Mouse (Mus musculus) left cerebral cortex, postnatal 4 days (tissue): ENCODE measurements at regions not wholly inside any gene's neighbourhood (a gene's known extent, or its start where the extent isn't known, plus 50 kb on each side); places are given as distances from the start of the nearest gene placed in this dataset.
"Not testable (repeated sequence)": the region's sequence is repeated elsewhere in the genome, so short reads cannot be mapped to it uniquely, and the experiment has no call there.

Experiments used
- DNase-seq: peaks from one replicate; pipeline ENCODE4 v3.0.0-alpha.2; 2022
- intact Hi-C: fragments of 180-260 bp; cut with DNase I; formaldehyde crosslinking; loops from one replicate; pipeline ENCODE4 v1.15.1; 2025

DNA sequence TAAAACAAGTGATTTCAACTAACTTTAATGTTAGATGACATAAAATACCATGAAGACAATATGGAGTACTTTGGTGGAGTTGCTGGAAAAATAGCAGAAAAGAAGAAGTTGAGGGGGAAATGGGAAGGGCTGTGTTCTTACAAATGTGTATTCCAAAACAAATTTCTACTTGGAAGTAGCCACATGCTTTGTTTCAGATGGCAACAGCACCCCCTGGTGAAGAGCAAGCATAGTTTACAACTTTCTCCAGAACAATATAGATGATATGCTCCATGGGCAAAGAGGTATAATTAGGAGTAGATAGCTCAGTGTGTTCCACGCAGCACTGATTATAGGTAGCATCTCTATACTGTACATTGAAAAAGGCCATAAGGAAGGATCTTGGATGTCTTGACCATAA, 302.6 kb upstream of the Hsf2 start:
- peak; percentile 64 for DNase-seq

DNA sequence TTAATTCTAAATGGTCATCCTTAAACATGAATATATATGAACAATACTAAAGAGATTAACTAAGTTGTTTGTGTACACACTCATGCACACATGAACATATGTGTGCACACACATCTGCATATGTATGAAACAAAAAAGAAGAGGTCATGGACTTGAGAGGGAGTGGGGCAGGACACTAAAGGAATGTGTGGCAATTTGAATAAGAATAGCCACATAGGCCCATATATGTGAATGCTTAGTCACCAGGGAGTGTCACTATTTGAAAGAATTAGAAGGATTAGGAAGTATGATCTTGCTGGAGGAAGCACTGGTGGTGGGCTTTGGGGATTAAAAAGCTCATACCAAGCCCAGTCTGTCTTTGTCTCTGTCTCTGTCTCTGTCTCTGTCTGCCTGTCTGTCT, 275.5 kb upstream of the Hsf2 start:
- intact Hi-C loops, result no loop called here

More for the DNA sequence above, 302.6 kb upstream of the Hsf2 start:
- intact Hi-C loops, result loop anchor here (5.0 kb wide), 1 partner anchor 811 kb away; no protein-coding TSS in a partner anchor

DNA sequence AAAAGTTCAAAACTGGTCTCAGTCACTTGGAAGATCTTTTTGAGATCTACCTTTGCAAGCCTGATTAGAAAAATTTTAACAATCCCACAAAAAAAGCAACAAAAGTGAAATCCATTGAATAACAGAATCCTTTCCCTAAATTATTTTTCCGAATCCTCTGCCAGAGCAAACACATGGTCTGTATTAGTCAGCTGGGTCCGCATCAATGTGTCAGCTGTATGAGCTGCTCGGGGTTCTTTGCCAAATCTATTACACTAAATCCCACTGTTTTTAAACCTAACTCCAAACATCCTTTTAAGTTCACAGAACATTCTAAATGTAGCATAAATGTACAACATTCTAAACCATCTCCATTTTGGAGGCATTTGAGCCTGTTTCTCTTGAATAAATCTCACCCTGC, 255.1 kb upstream of the Hsf2 start:
- DNase-seq, result peak; percentile 2
- intact Hi-C loops, result no loop called here

More for the DNA sequence above, 275.5 kb upstream of the Hsf2 start:
- DNase-seq, result no peak

DNA sequence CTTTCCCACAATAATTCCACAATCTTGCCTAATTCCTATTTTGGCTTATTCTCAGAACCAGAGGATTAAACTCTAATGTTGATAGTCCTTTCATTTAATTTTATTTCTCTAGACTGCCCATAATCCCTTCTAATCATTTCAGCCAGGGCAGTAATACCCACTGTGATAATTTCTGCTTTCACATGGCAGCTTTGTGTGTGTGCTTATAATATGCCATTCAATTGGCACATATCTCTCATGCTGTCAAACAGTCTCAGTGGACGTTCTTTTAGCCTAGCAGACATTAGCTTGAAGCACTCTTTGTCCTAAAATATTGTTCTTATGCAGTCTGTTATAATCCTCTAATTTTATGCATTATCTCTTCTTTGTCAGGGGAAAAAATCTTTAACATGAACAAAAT, 205.0 kb upstream of the Hsf2 start:
- intact Hi-C loops, result no loop called here
- no peak for DNase-seq

DNA sequence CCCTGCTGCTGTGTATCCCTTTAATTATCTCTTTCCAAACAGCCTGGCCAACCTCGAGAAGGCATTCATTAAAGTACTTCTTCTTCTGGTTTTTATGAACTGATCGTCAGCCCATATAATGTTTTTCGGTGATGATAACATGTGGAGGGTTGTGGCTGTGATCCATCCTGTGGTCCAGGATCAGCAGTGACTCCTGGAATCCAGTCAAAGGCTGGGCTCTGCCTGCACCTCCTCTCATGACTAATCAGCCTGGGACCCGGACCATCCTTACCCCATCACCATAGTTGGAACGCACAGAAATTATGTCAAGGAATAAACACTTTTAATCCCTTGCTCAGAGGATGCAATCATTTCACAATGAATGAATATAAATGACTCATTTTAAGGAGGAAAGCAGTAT, 203.3 kb upstream of the Hsf2 start:
- intact Hi-C loops, result no loop called here

DNA sequence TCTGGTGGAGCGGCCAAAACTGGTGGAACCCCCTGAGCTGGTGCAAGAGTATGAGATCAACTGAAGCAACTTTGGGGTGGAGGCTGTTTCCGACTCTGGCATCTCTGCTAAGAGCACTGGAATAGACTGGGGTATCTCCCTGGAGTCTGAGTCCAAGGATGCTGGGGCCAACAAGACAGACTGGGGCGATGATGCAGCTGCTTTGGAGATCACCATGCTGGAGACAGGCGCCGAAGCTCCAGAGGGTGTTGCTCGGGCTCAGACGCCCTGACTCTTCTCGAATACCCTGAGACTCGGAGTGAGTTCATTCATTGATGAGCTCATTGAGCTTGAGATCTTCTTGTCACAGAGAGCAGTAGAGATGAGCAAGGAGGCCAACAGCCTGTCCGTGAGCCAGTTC, 194.6 kb upstream of the Hsf2 start:
- DNase-seq, result no peak
- intact Hi-C loops, result no loop called here

More for the DNA sequence above, 203.3 kb upstream of the Hsf2 start:
- DNase-seq, result no peak

- no peak for DNase-seq
- intact Hi-C loops, result no loop called here
Observed at GRCm38 (mm10) chr10:57313799-57314198, 172.4 kb upstream of the Hsf2 start.

DNA sequence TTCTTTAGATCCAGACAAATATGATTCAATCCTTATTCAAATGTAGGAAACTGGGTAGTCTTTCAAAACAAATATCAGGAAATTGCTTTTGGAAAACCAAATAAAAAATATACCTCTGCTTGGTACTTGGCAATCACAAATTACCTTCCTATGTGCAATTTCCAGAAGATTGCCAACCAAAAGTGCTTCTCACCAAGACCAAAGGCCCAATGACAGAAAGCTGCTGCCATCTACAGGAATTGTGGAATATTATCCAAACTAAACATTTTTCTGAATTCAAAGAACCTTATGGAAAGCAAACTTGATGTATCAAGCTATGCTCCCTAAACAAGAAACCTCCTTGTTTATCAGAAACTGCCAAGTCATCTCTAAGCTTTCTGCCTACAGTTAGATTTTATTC, 169.1 kb upstream of the Hsf2 start:
- intact Hi-C loops, result loop anchor here (5.0 kb wide), 1 partner anchor 945 kb away; no protein-coding TSS in a partner anchor
- no peak for DNase-seq

DNA sequence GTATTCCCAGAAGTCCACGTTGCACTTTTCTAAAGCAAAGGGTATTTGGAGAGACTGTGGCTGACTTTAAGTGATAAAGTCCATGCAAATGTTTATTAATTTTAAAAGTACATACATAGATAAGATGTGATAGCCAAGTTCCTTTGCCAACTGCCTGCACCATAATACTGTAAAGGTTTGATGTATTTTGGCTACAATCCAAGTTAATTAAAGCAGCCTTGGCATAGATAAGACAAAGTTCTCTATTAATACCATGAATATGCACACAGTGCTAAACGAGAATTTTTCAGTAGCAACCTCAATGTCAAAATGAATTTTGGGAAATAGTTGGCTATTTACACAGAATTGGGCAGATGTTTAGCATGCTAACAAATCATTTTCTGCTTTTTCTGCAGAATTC, 167.0 kb upstream of the Hsf2 start:
- no peak for DNase-seq
- intact Hi-C loops, result loop anchor here (5.0 kb wide), 1 partner anchor 947 kb away; no protein-coding TSS in a partner anchor

DNA sequence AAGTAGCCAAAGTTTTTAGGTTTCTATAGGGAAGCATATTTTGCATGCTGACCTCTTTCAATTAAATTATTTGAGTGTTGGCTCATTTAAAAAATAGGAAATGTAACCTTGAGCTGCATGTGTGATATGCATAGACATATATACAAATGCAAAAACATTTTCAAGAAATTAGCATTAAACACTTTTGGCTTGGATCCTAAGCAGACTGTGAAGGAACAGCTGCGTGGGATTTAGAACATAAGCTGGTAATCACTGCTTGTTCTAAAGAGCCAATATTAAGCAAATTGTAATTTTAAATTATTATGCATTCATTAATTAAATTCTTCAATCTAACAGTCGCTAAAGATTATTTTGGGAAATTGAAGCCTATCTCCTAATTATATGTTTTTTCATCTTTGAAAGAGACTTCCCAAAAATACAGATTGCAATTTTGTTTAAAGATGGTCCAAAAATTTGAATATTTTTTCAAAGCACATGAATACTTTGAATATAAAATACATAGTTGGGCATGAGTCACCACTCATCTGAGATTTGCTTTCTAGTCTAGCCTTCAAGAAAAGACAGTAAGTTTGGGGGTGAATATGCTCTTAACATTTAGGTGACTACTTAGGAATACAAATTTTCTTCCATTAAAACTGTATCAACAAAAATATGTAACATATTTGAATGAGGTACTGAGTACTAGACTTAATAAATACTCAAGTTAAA, 163.3 kb upstream of the Hsf2 start:
- intact Hi-C loops, result no loop called here
- no peak for DNase-seq

DNA sequence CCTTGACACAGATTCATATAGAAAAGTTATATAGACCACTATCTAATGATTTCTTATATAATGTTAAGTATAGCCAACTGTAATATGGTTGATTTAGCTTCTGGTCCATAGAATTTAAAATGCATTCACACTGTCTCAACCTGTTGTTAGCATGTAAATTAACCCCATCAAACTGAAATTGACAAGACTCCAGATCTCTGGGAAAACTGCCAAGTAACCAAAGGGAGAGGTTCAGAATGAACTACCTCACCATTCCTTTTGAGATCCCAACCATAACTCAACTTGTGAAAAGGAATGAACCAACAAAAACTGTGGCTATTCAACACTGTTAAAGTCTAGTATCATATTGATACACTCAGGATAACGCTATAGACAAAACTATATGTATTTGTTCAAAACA, 162.0 kb upstream of the Hsf2 start:
- intact Hi-C loops, result no loop called here
- no peak for DNase-seq

DNA sequence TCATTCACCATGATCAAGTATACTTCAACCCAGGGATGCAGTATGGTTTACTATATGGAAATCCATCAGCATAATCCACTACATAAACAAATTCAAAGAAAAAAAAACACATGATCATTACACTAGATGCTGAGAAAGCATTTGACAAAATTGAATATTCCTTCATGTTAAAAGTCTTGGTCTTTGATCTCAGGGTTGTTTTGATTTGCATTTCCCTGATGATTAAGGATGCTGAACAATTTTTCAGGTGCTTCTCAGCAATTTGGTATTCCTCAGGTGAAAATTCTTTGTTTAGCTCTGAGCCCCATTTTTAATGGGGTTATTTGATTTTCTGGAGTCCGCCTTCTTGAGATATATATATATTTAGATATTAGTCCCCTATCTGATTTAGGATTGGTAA, 123.4 kb upstream of the Hsf2 start:
- intact Hi-C loops, DNase-seq: not testable (repeated sequence)
